Mouse (Mus musculus) ES-E14 (cell line): ENCODE results near the gene Gpr65. TPM values are rescaled to one million over a fixed set of nuclear protein-coding genes. Genes with fewer than 3 reads are reported as not detected.
"Not testable (repeated sequence)": the region's sequence is repeated elsewhere in the genome, so short reads cannot be mapped to it uniquely, and the experiment has no call there.

Experiments used
- DNase-seq: peaks from one replicate; pipeline ENCODE4 v3.0.0-alpha.2; 2013; ENCODE audit warnings: low read depth, low spot score
- H3K27ac ChIP-seq: 2 replicates; pipeline ENCODE4 v1.5.1; 2012; ENCODE audit warnings: low read depth, mild to moderate bottlenecking, low read length, moderate library complexity, mixed read lengths; ENCODE audit not compliant: poor library complexity, insufficient read depth, severe bottlenecking
- H3K36me3 ChIP-seq: 2 replicates; pipeline ENCODE4 v1.6.1; 2012; ENCODE audit warnings: mild to moderate bottlenecking, low read length, moderate library complexity, mixed read lengths; ENCODE audit not compliant: control insufficient read depth, poor library complexity, insufficient read depth, severe bottlenecking
- H3K4me1 ChIP-seq, 2 experiments: fragments of 150-350 bp in 1 of 2; sonication (generic) in 1 of 2; 2 replicates each; pipeline ENCODE4 v1.6.1; 2012; ENCODE audit warnings: low read length in 2 of 2, mild to moderate bottlenecking in 1 of 2, mixed read lengths in 1 of 2; ENCODE audit not compliant: control insufficient read depth in 2 of 2, insufficient read depth in 2 of 2, poor library complexity in 1 of 2
- H3K4me3 ChIP-seq, 2 experiments: fragments of 150-350 bp in 1 of 2; sonication (generic) in 1 of 2; 2 replicates each; pipeline ENCODE4 v1.5.1; 2012; ENCODE audit warnings: low read length in 2 of 2, low read depth in 1 of 2, mild to moderate bottlenecking in 1 of 2, mixed read lengths in 1 of 2; ENCODE audit not compliant: insufficient read depth in 1 of 2, poor library complexity in 1 of 2, severe bottlenecking in 1 of 2
- H3K9ac ChIP-seq: 2 replicates; pipeline ENCODE4 v1.6.1; 2012; ENCODE audit warnings: low read depth, mild to moderate bottlenecking, low read length, mixed read lengths; ENCODE audit not compliant: poor library complexity, insufficient read depth, severe bottlenecking
- H3K9me3 ChIP-seq: fragments of 150-350 bp; sonication (generic); 2 replicates; pipeline ENCODE4 v1.6.1; 2012; ENCODE audit warnings: low read depth, mild to moderate bottlenecking, low read length; ENCODE audit not compliant: control insufficient read depth, insufficient read depth
- CHD2 ChIP-seq: IDR thresholded peaks from 2 replicates; pipeline ENCODE4 v1.6.1; 2014; ENCODE audit warnings: mild to moderate bottlenecking, low read depth, low read length, inconsistent platforms
- HCFC1 ChIP-seq: IDR thresholded peaks from 2 replicates; pipeline ENCODE4 v1.6.1; 2012; ENCODE audit warnings: low read length, inconsistent platforms, borderline replicate concordance; ENCODE audit not compliant: insufficient read depth
- MAFK ChIP-seq: IDR thresholded peaks from 2 replicates; pipeline ENCODE4 v1.6.1; 2014; ENCODE audit warnings: mild to moderate bottlenecking, low read depth, low read length, inconsistent platforms; ENCODE audit not compliant: insufficient read depth
- ZC3H11A ChIP-seq: IDR thresholded peaks from 2 replicates; pipeline ENCODE4 v1.6.1; 2012; ENCODE audit warnings: low read depth, mild to moderate bottlenecking, inconsistent platforms, low read length, borderline replicate concordance
- ZNF384 ChIP-seq: IDR thresholded peaks from 2 replicates; pipeline ENCODE4 v1.6.1; 2012; ENCODE audit warnings: low read depth, low read length, inconsistent platforms
- in situ Hi-C, 2 experiments: fragments of 600-800 bp; cut with MboI; formaldehyde crosslinking; loops; one replicate each; pipeline ENCODE4 v1.15.1; 2025; ENCODE audit warnings: low sequenced_read_pairs in 2 of 2, inconsistent platforms in 1 of 2; ENCODE audit not compliant: unreplicated experiment in 2 of 2
- total RNA-seq: library from RNA; depleted of rRNA; stranded (reverse); fragments of 300-350 nt; gene quantifications from 2 replicates; pipeline ENCODE4 v1.2.3, GENCODE M21; 2012; rRNA removed

The Gpr65 gene
- total RNA-seq: 0.13 TPM in 1 of 2 replicates, not detected in the other

- in situ Hi-C loops: no loop called here
- TF ChIP-seq HCFC1 (no peak), ZC3H11A (no peak), ZNF384 (no peak), MAFK (no peak), CHD2 (no peak)
- H3K9ac ChIP-seq: no peak within 1 kb of the TSS
- DNase-seq: no peak
- no peaks in the 10 kb centered on the region for H3K9me3 ChIP-seq
- H3K36me3 ChIP-seq: no peaks in the 10 kb centered on the region
- H3K4me3 ChIP-seq: no peak within 1 kb of the TSS
- H3K27ac ChIP-seq: no peak within 1 kb of the TSS
- H3K4me1 ChIP-seq: no peaks in the 10 kb centered on the region
These were observed at the start of gene Gpr65 for GRCm38 (mm10) chr12:98268441-98269369. TSS of gene Gpr65 (plus strand) at chr12:98268635.

- Histone ChIP-seq H3K9ac (no peak overlapping the region), H3K36me3 (no peaks in the 10 kb centered on the region), H3K9me3 (no peaks in the 10 kb centered on the region), H3K27ac (no peak overlapping the region), H3K4me3 (no peak overlapping the region), H3K4me1 (no peaks in the 10 kb centered on the region)
- DNase-seq: no peak
- in situ Hi-C loops: no loop called here
- no peak for TF ChIP-seq ZC3H11A
- no peak for TF ChIP-seq ZNF384
- TF ChIP-seq HCFC1: no peak
- TF ChIP-seq MAFK: no peak
- no peak for TF ChIP-seq CHD2
These were observed 45.1 kb upstream of the Gpr65 start for GRCm38 (mm10) chr12:98223286-98223685.

DNA sequence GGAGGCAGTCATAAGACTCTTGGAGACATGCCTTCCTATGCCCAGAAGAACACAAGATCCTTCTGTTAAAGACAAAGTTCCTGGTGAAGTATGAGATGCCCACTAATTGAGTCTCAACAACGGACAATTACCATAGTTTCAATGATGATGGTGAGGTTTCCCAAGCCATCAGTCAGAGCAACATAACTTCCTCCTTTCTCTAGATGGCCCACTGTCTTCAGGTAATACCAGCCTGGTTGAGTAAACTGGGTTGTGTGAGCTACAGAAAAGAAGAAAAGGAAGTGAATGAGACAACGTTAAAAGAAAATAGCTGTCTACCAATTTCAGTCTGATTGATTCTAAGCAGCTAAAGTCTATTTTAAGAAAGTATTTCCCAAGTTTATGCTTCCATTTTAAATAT lies 41.4 kb upstream of the Gpr65 start:
- Histone ChIP-seq H3K4me3 (no peak overlapping the region), H3K9ac (no peak overlapping the region), H3K27ac (no peak overlapping the region), H3K4me1 (no peaks in the 10 kb centered on the region), H3K9me3 (no peaks in the 10 kb centered on the region), H3K36me3 (no peaks in the 10 kb centered on the region)
- TF ChIP-seq ZC3H11A (no peak), HCFC1 (no peak)
- in situ Hi-C loops: no loop called here
- no peak for DNase-seq

GRCm38 (mm10) chr12:98238478-98238877 lies 30.0 kb upstream of the Gpr65 start:
- H3K36me3 ChIP-seq, H3K4me3 ChIP-seq, in situ Hi-C loops, H3K9ac ChIP-seq, H3K27ac ChIP-seq, DNase-seq, H3K4me1 ChIP-seq, H3K9me3 ChIP-seq: not testable (repeated sequence)

DNA sequence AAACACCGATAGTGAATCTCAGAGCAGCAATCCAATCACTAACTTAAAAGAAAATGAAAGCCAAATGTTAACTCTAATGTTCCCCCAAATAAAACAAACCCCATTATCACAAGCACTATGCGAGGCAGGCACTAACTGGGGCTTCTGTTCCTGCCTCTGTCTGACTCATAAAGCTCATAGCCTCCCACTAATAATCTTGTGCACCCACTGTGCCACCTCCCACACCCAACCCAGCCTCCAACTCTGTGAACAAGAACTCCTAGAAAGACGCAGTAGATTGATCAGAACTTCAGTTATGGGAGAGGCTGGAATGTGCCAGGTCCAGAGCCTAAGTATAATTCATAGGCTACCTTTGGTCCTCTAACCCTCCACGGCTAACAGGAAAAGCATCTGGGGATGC lies 24.3 kb upstream of the Gpr65 start:
- Histone ChIP-seq H3K36me3 (no peaks in the 10 kb centered on the region), H3K27ac (no peak overlapping the region), H3K9me3 (no peaks in the 10 kb centered on the region), H3K4me1 (no peaks in the 10 kb centered on the region), H3K9ac (no peak overlapping the region), H3K4me3 (no peak overlapping the region)
- no peak for TF ChIP-seq CHD2
- no peak for TF ChIP-seq MAFK
- TF ChIP-seq HCFC1: no peak
- no peak for TF ChIP-seq ZC3H11A
- no peak for TF ChIP-seq ZNF384
- no peak for DNase-seq
- in situ Hi-C loops: no loop called here
